Mouse (Mus musculus): ENCODE measurements at regions not wholly inside any gene's neighbourhood (a gene's known extent, or its start where the extent isn't known, plus 50 kb on each side); places are given as distances from the start of the nearest gene placed in this dataset.

DNA sequence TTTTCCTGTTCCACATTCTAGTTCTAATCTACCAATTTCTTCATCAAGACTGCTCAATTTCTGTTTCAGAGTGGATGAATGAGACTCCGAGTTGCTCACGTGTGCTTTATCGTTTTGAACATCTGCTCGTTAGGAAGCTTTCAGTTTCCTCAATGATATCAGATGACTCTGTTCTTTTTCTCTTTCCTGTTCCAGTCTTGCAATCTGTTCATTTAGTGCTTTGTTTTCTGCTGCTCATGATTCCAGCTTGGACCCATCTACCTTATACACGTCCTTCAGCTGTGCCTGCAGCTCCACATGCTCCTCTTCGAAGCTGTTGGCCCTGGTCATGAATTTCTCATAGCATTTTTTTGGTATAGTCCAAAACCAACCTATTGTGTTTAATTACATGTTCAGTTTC lies 99.1 kb upstream of the Gm17728 start:
- no peak overlapping the region for H3K9ac ChIP-seq (ENCODE audit: low read depth, low read length)
- H3K9me3 ChIP-seq (ENCODE audit: control insufficient read depth, low read length), result no peaks in the 10 kb centered on the region
- H3K27ac ChIP-seq (ENCODE audit: low read depth, low read length), result no peak overlapping the region
- no peak overlapping the region for H3K4me3 ChIP-seq (ENCODE audit: low read length)
- H3K36me3 ChIP-seq (ENCODE audit: control insufficient read depth, insufficient read depth, low read length), result no peaks in the 10 kb centered on the region
- H3K4me2 ChIP-seq (replicated peaks; ENCODE audit: low read depth, low read length), result no peak overlapping the region
- no peaks in the 10 kb centered on the region for H3K4me1 ChIP-seq (ENCODE audit: control insufficient read depth, insufficient read depth, low read length)
- 83% methylated on average over 6 of the region's 6 CpGs for WGBS
- no peaks in the 10 kb centered on the region for H3K27me3 ChIP-seq (ENCODE audit: control insufficient read depth, insufficient read depth, low read length)
- ATAC-seq (ENCODE audit: low FRiP score, low TSS enrichment), result no peak

DNA sequence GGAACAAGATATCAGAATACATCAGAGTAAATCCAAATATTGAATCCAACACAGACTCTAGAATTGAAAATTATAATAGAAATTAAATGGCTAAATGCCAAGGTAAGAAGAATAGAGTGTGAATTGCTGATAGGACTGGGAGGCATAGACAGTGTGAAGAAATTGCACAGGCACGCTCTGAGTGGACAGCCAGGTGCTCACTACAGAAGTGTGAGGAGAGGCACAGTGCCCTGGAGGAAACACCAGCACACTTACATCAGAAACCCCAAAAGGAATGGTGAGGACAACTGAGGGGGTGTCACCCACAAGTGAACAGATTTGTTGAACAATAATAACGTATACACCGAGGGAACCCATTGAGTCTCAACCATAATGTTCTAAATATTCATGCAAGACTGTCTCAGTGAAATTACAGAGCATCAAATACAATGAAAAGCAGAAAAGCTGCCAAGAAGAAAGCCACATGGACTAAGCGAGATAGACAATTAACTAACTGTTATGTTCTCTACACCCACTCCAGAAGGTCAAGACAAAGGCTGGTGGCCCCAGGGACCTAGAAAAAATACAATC lies 92.9 kb upstream of the Gm17728 start:
- no peaks in the 10 kb centered on the region for H3K9me3 ChIP-seq (ENCODE audit: control insufficient read depth, low read length)
- H3K4me3 ChIP-seq (ENCODE audit: low read length), result no peak overlapping the region
- no peak overlapping the region for H3K27ac ChIP-seq (ENCODE audit: low read depth, low read length)
- no peak overlapping the region for H3K9ac ChIP-seq (ENCODE audit: low read depth, low read length)
- H3K4me2 ChIP-seq (replicated peaks; ENCODE audit: low read depth, low read length), result no peak overlapping the region
- H3K36me3 ChIP-seq (ENCODE audit: control insufficient read depth, insufficient read depth, low read length), result no peaks in the 10 kb centered on the region
- no peaks in the 10 kb centered on the region for H3K27me3 ChIP-seq (ENCODE audit: control insufficient read depth, insufficient read depth, low read length)
- no peaks in the 10 kb centered on the region for H3K4me1 ChIP-seq (ENCODE audit: control insufficient read depth, insufficient read depth, low read length)
- ATAC-seq (ENCODE audit: low FRiP score, low TSS enrichment), result no peak
- 86% methylated on average over 4 of the region's 4 CpGs for WGBS

DNA sequence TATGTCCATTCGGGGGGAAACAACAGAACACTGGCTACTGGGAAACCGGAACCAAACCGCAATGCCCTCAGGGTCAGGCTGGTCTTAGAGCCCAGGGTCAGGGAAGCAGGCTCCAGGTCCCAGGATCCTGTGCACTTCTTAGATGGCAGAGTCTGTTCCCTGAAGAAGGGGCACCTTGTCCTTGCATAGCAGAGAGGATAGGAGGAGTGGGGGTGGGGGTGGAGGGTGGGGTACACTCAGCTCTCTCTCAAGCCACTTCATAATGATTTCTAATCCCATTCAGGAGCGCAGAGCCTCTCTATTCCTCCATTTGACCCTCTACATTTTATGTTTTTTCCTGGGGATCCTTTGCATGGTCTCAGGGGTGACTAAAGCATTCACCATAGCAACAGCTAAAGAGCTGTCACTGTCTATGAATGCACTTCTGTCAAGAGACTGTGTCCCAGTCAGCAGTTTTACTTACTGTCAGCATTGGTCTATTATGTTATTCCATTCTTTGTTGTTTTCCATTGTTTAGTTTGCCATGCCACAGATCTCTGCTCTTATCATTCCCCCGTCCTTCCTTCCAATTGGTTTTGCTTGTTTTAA lies 64.2 kb upstream of the Gm17728 start:
- no peaks in the 10 kb centered on the region for H3K27me3 ChIP-seq (ENCODE audit: control insufficient read depth, insufficient read depth, low read length)
- no peaks in the 10 kb centered on the region for H3K9me3 ChIP-seq (ENCODE audit: control insufficient read depth, low read length)
- H3K27ac ChIP-seq (ENCODE audit: low read depth, low read length), result no peak overlapping the region
- H3K9ac ChIP-seq (ENCODE audit: low read depth, low read length), result no peak overlapping the region
- H3K4me1 ChIP-seq (ENCODE audit: control insufficient read depth, insufficient read depth, low read length), result no peaks in the 10 kb centered on the region
- H3K36me3 ChIP-seq (ENCODE audit: control insufficient read depth, insufficient read depth, low read length), result no peaks in the 10 kb centered on the region
- no peak overlapping the region for H3K4me3 ChIP-seq (ENCODE audit: low read length)
- no peak for ATAC-seq (ENCODE audit: low FRiP score, low TSS enrichment)
- no peak overlapping the region for H3K4me2 ChIP-seq (replicated peaks; ENCODE audit: low read depth, low read length)
- 82% methylated on average over 5 of the region's 5 CpGs for WGBS
